ENCODE assay signal across 19 mouse cellular contexts in genomic region chr8:91486394-91486793, GRCm38 (mm10).
"Had no signal": no experiment of that assay in that cellular context is flagged by ENCODE, and none has a peak within 500 bp of the region (broad histone marks: within the 10 kb centered on the region; RNA-seq: fewer than 3 reads in every experiment).

No protein-coding gene starts in this region.

- H3K4me3 ChIP-seq: gastrocnemius, adult 2 months; heart, embryonic 10.5 days; heart, embryonic 12.5 days; hindbrain, embryonic 10.5 days; hindbrain, embryonic 12.5 days; intestine, embryonic 15.5 days; kidney, embryonic 15.5 days; layer of hippocampus, adult 2 months; left cerebral cortex, adult 2 months; limb, embryonic 10.5 days; limb, embryonic 12.5 days had no signal

- DNase-seq: gastrocnemius, adult 2 months; gastrocnemius, postnatal 10 days; gastrocnemius, postnatal 25 days; heart, adult 18-20 months; heart, postnatal 10 days; heart, postnatal 4 days; kidney, adult 18-20 months; kidney, postnatal 14 days; kidney, postnatal 4 days had no signal

- H3K4me1 ChIP-seq: intestine, embryonic 15.5 days; limb, embryonic 12.5 days had no signal
